ENCODE assay signal across 9 mouse cellular contexts in the genomic region with DNA sequence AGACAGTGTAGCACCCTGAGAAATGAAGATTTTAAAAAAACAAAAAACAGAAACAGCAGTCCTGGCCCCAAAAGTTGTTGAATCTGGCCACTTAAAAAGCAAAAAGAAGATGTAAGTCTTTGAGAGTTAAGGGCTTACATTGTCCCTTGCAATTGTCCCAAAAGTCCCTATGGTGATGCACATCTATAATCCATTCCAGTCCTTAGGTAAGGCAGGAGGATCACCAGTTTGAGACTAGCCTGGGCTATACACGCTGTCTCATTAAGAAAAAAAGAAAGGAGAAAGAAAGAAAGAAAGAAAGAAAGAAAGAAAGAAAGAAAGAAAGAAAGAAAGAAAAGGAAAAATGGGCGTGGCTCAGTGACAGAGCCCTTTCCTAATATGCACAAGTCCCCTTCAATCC. TPM values are rescaled to one million over a fixed set of nuclear protein-coding genes. Genes with fewer than 3 reads are reported as not detected.
DNase-seq lines count a peak whose midpoint lies in the region; ATAC-seq lines count a peak whose summit lies in the region.
"Had no signal": no experiment of that assay in that cellular context is flagged by ENCODE, and none has a peak within 500 bp of the region (broad histone marks: within the 10 kb centered on the region; RNA-seq: fewer than 3 reads in every experiment).

No protein-coding gene starts in this region.

- WGBS in heart, embryonic 14.5 days = 22% methylated on average over 2 of the region's 2 CpGs
- 20% methylated on average over 2 of the region's 2 CpGs for WGBS in hindbrain, embryonic 13.5 days
- WGBS in midbrain, embryonic 12.5 days = 38% methylated on average over 2 of the region's 2 CpGs

- no peak for ATAC-seq in heart, embryonic 14.5 days (ENCODE audit: insufficient number of reproducible peaks, insufficient read depth, low FRiP score, low read depth)
- ATAC-seq in hindbrain, embryonic 13.5 days (ENCODE audit: low FRiP score) = peak; percentile 18; the same call in 1 of the 2 replicates
- no peak for ATAC-seq in midbrain, embryonic 12.5 days (ENCODE audit: low FRiP score, low read depth)

- peak overlapping the region; percentile 65 to 75 for H3K27ac ChIP-seq in heart, embryonic 14.5 days (replicated peaks in 1 of 2; ENCODE audit: control insufficient read depth in 1 of 2, insufficient read depth in 1 of 2, low read depth in 2 of 2, low read length in 2 of 2)
- peak overlapping the region; percentile 65 for H3K27ac ChIP-seq in brown adipose tissue, adult 24 weeks (replicated peaks; ENCODE audit: low read depth, low read length)
- peak overlapping the region; percentile 96 for H3K27ac ChIP-seq in hindbrain, embryonic 13.5 days
- peak overlapping the region; percentile 89 for H3K27ac ChIP-seq in midbrain, embryonic 12.5 days (replicated peaks)

- no peaks in the 10 kb centered on the region for H3K27me3 ChIP-seq in heart, embryonic 14.5 days (ENCODE audit: control insufficient read depth, insufficient read depth, low read length)
- H3K27me3 ChIP-seq in hindbrain, embryonic 13.5 days = no peaks in the 10 kb centered on the region
- no peaks in the 10 kb centered on the region for H3K27me3 ChIP-seq in midbrain, embryonic 12.5 days
- H3K27me3 ChIP-seq: CH12.LX had no signal

- peak overlapping the region; percentile 39 to 49; a peak in 3 of 4 replicates for H3K4me3 ChIP-seq in heart, embryonic 14.5 days (ENCODE audit: control insufficient read depth in 1 of 2, insufficient read depth in 1 of 2, low read depth in 1 of 2, low read length in 2 of 2)
- H3K4me3 ChIP-seq in brown adipose tissue, adult 24 weeks (ENCODE audit: insufficient read depth, low read depth, low read length) = peak overlapping the region; percentile 63
- H3K4me3 ChIP-seq in hindbrain, embryonic 13.5 days = peak overlapping the region; percentile 37
- peak overlapping the region; percentile 40 for H3K4me3 ChIP-seq in midbrain, embryonic 12.5 days

- peak overlapping the region; percentile 79 for H3K4me2 ChIP-seq in heart, embryonic 14.5 days (ENCODE audit: low read length)
- peak overlapping the region; percentile 62 for H3K4me2 ChIP-seq in hindbrain, embryonic 13.5 days
- H3K4me2 ChIP-seq in midbrain, embryonic 12.5 days (replicated peaks) = peak overlapping the region; percentile 69

- DNase-seq in heart, postnatal 36 days = no peak
- no peak for DNase-seq in embryo, embryonic 10 days (ENCODE audit: low spot score)
- DNase-seq in T-cell, adult 2 months (ENCODE audit: low spot score) = no peak
- DNase-seq in layer of hippocampus, adult 9-11 months = no peak

- H3K9me3 ChIP-seq in heart, embryonic 14.5 days (ENCODE audit: control insufficient read depth, low read length) = no peaks in the 10 kb centered on the region
- H3K9me3 ChIP-seq in hindbrain, embryonic 13.5 days = no peaks in the 10 kb centered on the region
- no peaks in the 10 kb centered on the region for H3K9me3 ChIP-seq in midbrain, embryonic 12.5 days

- H3K4me1 ChIP-seq in heart, embryonic 14.5 days (ENCODE audit: control insufficient read depth in 2 of 2, insufficient read depth in 2 of 2, low read length in 2 of 2) = peaks cover 29 to 58% of the 10 kb centered on the region in 2 experiments
- H3K4me1 ChIP-seq in brown adipose tissue, adult 24 weeks (ENCODE audit: control insufficient read depth, insufficient read depth, insufficient read length, low read length) = peaks cover 64% of the 10 kb centered on the region
- H3K4me1 ChIP-seq in hindbrain, embryonic 13.5 days (replicated peaks) = peaks cover 55% of the 10 kb centered on the region
- H3K4me1 ChIP-seq in midbrain, embryonic 12.5 days = peaks cover 19% of the 10 kb centered on the region

- H3K9ac ChIP-seq in heart, embryonic 14.5 days (ENCODE audit: low read length) = peak overlapping the region; percentile 68; the same call in 1 of the 2 replicates
- peak overlapping the region; percentile 75; the same call in 1 of the 2 replicates for H3K9ac ChIP-seq in hindbrain, embryonic 13.5 days
- H3K9ac ChIP-seq in midbrain, embryonic 12.5 days (replicated peaks) = peak overlapping the region; percentile 20; the same call in 1 of the 2 replicates

- intact Hi-C loops in heart, postnatal 36 days (cut with DNase I) = no loop called here

- no peaks in the 10 kb centered on the region for H3K36me3 ChIP-seq in heart, embryonic 14.5 days (ENCODE audit: control insufficient read depth, insufficient read depth, low read length)
- no peaks in the 10 kb centered on the region for H3K36me3 ChIP-seq in hindbrain, embryonic 13.5 days
- no peaks in the 10 kb centered on the region for H3K36me3 ChIP-seq in midbrain, embryonic 12.5 days

RNA-seq across cellular contexts. Expression of gene Itpkb, which starts 34.4 kb away (rescaled TPM):
- polyA plus RNA-seq in heart, embryonic 14.5 days (2014; fragmentation: Nextera tagmentation; extraction: Ambion mirVana) = 5.5 and 5.6 TPM in 2 replicates
- total RNA-seq in heart, postnatal 36 days (2021) = 10 to 100 TPM; 55.1 to 60.7 TPM
- 15.8 and 21.6 TPM in 2 replicates for polyA plus RNA-seq in brown adipose tissue, adult 24 weeks (2012; ENCODE audit: insufficient read depth, insufficient read length, missing spikeins)
- polyA plus RNA-seq in hindbrain, embryonic 13.5 days (2015; fragmentation: Nextera tagmentation; extraction: Ambion mirVana) = 2.6 and 3.4 TPM in 2 replicates
- polyA plus RNA-seq in midbrain, embryonic 12.5 days (2016; fragmentation: Nextera tagmentation; extraction: Ambion mirVana) = 5.2 and 5.7 TPM in 2 replicates

Comparison
In these comparisons a context has a peak if more than half of its experiments do, and no peak if none do; other contexts are left out.
1. H3K9ac ChIP-seq: peak in every context shown above with its lines; median percentile 75 in hindbrain, embryonic 13.5 days; 68 in heart, embryonic 14.5 days; 20 in midbrain, embryonic 12.5 days.